Mouse (Mus musculus) cerebellum, adult 18-20 months (tissue): ENCODE data around the gene Gm17581.
"Not testable (repeated sequence)": the region's sequence is repeated elsewhere in the genome, so short reads cannot be mapped to it uniquely, and the experiment has no call there.

ENCODE experiments used
- DNase-seq, 2 experiments: peaks; one replicate each; pipeline ENCODE4 v3.0.0; 2021

The Gm17581 gene

DNA sequence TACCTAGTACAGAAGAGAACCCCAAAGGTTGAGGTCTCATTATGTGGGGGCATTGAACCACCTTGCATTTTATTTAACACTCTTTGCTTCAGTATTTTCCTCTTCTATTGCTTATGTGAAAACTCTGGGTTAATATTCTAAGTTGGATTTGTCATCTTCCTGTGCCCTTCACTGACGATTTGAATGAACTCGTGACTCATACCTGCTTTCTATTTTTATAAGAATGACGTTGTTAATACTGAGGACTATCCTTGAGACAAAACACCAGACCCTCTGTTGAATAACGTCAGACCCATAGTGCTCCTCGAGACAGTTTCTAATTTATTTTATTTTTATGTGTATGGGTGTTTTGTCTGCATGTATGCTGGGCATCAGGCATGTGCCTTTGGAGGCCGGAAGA, 1.3 kb upstream of the Gm17581 start:
- no peak for DNase-seq

DNA sequence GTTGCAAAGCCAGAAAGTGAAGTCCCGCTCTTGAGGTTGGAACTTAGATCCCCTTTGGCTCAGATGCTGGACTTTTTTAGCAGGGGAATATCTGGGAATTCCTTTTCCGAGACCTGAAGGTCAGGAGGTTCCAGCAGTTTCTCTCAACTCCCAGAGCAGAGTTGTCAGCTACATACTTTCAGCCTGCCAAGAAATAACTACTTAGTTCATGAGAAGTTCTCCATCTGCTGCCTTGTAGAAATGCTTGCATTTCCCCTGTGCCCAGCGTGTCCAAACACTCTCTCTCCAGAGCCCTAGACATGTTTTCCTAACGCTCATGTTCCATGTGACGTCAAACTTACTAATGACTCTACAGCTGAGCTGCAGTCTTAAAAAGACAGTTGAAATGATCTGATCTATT, 586 bp downstream of the Gm17581 start:
- no peak for DNase-seq

DNA sequence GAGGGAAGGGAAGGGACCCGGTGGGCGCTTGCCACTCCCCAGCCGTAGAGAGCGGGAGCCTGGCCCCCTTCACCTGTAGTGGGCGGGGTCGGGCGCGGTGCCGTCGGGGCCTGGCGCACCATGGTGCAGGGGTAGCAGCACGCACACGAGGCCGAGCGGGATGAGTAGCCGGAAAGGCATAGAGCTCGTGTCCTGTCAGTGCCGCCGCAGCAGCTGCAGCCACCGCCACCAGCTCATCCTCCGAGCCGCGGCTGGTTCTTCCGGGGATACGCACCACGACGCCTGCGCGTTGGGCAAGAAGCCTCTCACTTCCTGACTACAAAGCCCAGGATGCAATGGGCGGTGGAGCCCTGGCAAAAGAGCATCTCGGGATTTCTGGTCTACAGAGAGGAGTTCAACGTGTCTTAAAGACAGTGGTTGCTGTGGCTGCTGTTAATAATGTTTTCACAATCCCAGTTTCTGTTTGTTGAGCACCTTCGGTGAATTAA, 6.5 kb downstream of the Gm17581 start, which contains the start of gene Edem2:
Edem2 (minus strand) TSS at position 318 of the 488 bp plus-strand sequence.
- DNase-seq: peak; percentile 93 to 96

DNA sequence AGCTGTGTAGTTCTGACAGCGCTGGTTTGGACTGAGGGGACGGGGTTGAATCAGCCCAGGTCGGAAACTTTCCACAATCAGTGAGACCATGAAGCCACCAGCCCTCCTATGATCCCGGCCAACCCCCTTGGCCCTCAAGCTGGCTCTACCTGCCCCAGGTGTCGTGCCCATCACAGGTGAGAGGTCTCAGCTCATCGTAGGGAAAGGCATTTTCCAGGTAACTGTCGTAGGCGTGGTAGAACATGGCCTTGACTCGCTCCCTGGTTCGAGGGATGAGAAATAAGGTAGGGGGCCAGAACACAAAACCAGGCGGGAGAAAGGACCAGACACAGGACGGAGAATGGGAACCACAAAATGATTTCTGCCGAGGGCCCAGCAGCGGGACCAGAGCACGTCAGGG, 6.9 kb downstream of the Gm17581 start:
- DNase-seq: peak in 1 of 2 experiments; percentile 10

DNA sequence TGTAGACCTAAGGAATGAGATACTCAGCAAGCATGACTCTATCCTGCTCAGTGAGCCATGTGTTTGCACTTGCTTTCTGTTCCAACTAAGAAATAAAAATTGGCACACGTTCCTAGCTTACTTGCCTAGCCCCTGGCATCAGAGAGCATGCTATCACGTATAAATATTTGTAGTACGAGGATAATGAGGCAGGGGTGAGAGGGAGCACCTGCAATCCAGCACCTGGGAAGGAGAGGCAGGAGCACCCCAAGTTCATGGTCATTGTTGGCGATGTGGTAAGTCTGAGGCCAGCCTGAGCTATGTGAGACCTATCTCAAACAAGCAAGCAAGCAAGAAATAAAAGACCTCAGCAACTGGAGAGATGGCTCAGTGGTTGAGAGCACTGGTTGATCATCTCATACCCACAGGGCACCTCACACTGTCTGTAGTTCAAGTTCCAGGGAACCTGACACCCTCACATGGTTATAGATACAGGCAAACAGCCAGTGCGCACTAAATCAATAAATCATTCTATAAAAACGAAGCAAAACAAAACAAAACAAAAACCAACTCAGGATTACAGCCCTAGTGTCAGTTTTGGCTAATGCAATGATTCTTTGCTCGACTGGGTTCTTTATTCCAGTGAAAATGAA, 7.8 kb downstream of the Gm17581 start:
- DNase-seq: no peak

DNA sequence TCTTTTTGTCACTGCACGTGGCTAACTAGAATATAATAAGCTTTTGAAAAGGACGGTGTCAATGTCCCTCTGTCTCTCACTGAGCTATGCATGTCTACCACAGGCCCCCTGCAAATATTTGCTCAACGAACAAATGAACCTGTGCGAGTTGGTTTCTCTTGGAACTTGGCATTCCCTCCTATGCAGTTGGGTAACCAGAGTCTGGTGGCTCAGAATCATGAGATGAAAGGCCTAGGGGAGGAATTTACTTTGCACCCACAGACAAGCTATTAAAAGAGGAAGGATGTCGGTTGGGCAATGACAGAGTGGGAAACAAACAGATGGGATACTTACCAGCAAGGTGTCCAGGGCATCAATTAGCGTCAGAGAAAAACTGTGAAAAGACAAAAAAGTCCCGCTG, 9.4 kb downstream of the Gm17581 start:
- DNase-seq: no peak

DNA sequence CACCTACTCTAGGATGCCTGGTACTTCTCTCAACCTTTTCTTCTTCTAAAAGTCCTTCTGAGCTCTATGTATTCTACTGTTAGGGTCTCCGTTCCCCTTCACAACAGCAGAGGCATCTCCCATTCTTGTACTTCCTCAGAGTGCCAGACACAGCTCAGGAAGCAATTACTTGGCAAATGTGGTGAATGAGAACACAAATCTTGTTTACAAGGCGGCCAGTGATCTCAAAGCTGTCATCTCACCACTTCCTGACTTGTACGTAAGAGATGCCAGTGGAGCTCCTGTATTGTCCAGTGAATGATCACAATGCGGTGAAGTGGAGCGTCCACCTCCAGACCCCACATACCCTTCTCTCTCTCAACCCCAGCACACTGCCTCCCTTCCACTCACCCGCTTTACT, 11.1 kb downstream of the Gm17581 start:
- no peak for DNase-seq

DNA sequence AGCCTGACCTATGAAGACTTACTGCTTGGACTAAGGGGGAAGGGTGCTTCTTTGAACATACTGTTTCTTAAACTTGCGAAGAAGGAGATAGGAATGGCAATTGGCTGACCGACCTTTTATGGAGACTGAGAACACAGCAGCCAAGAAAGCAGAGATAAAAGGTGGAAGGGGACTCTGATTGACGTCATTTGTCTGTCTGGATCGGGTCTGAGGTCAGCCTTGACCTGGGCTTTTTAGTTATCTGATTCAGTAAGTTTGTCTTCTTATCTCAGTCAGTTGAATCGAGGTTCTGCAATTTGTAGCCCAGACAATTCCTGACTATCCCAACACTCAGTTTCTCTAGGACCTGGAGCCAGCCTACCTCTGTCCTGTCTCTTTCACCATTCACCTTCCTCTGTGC, 11.6 kb downstream of the Gm17581 start:
- DNase-seq: no peak

DNA sequence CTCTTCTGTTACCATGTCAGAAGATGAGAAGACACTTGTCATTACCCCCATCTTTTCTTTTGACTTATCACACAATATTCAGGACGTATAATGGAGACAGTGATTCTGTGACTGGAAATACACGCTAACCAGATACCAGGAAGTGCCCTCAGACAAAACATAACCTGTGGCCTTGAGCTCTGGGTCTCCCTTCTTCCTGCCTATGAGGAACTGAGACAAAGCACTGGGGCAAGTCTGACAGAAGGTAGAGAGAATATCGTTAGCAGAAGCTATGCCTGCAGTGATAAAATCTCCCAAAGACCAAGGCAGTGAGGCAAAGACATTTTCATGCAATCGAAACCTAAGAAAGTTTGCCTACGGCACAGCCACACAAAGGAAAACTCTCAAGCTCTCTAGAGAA, 15.1 kb downstream of the Gm17581 start:
- no peak for DNase-seq

DNA sequence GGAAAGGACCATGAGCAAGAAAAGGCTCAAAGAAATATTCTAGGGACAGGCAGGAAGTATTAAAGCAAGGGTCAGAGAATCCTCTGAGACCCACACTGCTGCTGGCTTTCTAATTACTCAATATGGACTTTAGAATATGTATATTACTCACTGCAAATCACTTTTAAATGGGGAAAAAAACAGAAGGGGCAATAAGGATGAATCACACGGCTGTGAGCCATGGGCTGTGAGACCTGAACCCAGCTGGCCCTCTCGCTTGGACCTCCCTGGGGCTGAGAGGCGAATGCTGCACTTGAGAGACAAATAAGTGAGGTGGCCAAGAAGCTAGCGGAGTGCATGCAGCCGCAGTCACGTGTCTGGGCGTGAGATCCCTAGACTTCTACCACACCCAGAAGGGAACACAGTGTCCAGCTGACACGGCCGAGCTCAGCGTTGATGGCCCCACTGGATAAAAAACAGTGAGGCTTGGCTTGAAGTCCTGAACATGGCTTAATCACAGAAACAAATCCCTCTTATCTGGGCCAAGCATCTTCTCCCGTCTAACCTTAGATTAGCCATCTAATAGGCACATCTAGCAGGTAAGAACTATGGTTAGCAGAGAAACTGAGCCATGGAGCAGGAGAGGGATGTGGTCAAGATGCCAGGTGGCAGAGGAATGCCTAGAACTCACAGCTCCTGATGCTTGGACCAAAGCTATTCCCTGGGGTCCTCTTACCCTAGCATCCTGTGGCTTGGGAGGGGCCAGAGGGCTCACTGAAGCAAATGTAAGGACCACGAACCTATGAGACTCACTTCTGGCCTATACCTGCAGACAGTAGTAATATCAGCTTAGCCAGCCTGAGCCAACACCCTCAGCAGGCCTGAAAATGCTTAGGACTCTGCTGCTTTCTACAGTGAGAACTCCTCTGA, 18.3 kb downstream of the Gm17581 start:
- DNase-seq: no peak

DNA sequence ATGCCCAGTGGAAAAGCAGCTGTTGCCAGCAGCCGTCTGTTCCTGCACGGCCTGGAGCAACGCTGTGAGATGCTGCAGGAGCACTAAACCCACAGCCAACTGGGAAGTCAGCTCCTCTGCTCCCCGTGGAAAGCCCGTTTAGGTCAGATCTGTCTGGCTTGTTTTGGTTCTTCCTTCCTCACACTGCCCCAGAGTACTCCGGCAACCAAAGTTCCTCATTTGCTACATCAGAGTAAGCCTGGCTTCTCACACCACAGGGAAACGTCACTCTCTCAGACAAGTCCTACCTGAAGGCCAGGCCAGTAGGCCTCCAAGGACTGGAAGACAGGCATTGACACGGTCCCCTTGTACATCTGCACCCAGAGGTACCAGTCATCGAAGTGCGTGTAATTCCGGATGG, 25.1 kb downstream of the Gm17581 start:
- no peak for DNase-seq

DNA sequence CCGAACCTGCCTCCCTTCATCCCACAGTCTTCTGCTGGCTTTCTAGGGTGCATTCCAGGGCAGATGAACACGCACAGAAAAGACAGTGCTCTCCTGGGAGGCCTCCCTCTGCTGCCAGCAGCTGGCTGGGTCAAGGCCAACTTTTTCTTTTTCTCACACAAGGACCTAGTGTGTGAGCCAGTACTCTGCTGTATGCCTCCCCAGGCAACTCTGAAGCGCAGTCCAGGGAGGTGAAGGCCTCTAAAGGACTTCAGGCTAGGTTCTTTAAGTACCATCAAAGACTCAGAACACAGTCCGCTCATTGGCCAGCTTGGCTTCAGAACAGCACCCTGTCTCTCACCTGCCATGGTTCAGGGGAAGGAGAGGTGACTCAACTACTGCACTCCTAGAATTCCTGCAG, 28.4 kb downstream of the Gm17581 start:
- DNase-seq: no peak

DNA sequence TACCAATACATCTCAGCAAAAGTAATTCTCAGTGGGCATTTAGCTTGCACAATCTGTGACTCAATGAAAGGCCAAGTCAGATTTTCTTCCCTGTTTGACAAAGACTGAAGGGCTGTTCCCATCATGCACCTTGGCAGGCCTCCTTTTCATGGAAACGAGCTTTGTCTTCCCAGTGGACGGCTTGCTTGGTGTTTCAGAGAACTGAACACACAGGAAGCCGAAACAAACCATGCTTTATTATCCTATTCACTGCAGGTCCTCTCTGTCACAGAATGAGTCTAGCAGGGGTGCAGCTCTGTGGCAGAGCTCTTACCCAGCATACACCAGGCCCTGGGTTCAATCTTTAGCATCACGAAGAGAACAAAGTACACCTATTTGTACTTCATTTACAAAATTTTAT, 32.0 kb downstream of the Gm17581 start:
- no peak for DNase-seq

DNA sequence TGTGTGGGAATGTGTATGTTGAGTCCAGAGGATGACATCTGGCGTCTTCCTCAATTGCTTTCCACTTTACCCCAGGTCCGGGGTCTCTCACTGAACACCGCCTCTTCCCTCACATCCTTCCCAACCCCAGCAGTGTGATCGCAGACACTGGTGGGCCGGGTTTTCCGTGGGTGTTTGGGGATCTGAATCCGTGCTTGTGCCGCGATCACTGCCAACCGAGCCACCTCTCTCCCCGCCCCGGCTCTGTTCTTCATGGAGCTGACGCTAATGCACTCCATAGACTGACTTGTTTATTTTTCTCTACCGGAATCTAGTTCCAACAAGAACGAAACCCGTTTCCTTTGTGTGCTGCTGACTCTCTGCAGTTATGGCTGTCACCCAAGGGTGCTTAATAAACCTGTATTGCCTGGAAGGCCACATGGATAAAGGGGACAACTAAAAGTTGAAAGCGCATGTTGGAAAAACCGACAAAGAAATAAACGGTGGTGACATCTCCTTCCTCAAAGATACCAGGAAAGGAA, 34.2 kb downstream of the Gm17581 start:
- no peak for DNase-seq

DNA sequence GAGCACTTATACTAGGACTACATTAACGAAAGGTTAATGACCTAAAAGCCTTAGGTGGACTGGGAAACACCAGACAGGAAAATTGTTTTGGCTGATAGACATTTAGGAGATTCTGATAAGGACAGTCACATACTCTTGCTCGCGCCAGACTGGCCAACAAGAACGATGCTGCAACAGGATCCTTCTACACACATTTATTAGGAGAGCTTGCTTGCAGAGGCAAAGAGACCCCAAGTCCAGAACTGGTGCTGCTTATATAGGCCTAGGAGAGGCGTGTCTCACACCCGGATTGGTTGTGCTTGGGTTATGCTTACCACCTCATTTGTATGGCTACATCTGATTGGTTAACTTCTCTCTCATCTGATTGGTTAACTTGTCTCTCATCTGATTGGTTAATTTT, 37.2 kb downstream of the Gm17581 start:
- DNase-seq: not testable (repeated sequence)

DNA sequence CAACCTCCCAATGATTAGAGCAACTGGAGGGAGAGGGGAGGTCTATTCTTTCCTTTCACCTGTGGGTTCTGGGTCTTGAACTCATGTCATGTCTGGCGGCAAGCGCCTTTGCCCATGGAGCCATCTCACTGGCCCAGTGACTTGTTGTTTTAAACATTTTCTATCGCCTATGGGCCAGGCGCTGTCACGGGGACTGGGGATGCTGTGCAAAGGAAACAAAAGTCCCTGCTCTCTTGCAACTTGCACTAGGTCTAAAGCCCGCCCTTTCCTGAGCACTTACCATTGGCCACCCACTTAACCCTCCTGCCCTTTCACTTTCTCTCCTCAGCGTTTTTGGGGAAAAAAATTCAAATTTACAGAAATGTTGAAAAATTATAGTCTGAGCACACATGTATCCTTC, 38.8 kb downstream of the Gm17581 start:
- DNase-seq: no peak

DNA sequence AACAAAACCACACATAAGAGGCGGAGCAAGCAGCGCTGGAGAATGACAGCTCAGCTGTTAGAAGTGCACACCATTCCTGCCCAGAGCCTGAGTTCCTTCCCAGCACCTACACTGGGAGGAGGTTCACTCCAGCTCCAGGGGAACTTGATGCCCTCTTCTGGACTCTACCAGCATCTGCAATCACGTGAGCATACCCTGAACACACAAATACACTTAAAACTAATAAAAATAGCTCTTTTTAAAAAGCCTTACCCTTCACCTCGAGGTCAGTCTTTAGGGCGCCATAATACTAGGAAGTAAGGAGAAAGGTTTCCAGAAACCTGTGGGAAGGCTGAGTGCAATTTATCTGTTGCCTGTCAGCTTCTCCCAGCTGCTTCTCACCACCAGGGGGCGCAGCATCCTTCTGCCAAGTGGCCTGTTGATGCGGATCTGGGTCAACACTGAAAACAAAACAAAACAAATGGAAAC, 39.5 kb downstream of the Gm17581 start:
- DNase-seq: peak; percentile 92 to 95

DNA sequence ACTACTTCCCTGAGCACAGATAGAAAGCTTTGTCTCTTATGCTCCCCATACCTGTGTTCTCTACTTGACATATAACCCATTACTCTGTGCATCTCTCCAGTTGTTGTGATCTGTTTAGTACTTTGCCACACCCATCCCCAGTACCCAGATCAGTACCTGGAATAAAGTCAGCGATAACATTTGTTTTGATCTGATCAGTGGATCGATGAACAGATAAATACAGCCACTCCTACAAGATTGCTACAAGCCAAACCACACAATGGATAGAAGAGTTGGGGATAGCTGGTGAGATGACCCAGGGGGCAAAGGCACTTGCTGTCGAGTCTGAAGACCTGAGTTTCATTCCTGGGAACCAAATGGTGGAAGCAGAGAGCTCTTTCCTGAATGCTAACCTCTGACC, 40.4 kb downstream of the Gm17581 start:
- DNase-seq: no peak

DNA sequence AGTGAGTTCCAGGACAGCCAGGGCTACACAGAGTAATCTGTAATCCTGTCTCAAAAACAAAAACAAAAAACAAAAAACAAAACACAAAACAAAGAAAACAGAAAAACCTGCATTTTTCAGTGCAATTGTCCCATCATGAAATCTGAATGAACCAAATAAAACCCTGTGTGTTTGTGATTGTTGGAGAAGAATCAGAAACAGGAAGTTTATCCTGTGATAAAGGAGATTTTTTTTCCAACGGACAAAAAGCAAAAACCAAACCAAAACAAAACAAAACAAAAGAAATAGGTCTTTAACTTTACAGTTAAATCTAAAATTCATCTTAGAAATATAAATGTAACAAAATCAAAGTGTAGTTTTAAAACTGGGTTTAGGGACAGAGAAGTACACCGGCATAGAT, 41.1 kb downstream of the Gm17581 start:
- DNase-seq: no peak

DNA sequence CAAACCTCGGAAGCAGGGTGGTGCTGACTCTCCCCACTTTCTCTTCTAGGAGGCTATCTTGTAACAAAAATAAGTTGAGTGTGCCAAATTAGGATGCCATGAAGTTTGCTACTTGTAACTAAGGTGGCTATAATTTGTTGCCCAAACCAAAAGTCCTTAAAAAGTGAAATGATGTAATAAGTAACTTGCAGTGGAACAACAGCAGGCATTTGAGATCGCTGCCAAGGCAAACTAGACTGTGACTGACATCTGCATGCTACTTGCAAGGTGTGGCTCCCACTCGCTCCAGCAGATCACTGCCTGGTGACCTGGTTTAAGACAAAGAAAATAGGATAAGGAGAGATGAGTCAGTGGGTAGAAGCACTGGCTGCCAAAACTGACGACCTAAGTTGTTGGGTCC, 42.5 kb downstream of the Gm17581 start:
- DNase-seq: no peak

DNA sequence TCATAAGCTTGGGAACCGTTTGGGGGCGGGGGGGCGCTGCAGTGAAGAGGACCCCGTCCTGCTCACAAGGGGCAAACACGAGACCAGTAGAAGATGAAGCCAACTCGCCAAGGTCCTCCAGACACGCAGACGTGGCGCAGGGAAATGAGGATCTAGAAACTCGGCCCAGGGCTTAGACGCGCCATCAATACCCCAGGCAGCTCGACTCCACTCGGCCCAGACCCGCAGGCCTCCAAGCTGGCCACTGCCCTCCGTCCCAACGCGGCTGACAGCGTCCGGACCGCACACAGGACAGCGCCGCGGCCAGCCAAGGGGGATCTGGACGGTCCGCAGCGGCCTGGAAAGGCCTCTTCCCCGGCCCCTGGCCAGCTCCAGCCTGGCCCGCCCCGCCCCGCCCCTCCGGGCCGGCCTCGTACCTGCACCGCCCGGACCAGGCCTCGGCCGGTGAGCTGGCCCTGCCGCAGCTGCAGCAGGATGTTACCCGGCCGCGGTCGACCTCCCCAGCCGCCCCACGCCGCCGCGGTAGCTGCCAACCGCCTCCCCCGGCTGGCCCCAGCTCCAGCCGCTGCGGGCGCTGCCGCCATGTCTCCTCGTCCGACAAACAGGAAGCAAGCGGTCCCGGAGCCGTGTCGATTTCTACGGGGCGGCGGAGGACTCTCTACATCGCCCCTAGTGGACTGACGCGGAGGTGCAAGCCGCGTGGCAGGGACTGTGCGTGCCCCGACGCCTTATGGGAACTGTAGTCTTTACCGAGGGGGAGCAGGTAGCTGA, 43.8 kb downstream of the Gm17581 start, which contains the start of gene Trpc4ap:
Trpc4ap (minus strand) TSS at position 662 of the 771 bp plus-strand sequence.
- peak; percentile 95 to 98 for DNase-seq

DNA sequence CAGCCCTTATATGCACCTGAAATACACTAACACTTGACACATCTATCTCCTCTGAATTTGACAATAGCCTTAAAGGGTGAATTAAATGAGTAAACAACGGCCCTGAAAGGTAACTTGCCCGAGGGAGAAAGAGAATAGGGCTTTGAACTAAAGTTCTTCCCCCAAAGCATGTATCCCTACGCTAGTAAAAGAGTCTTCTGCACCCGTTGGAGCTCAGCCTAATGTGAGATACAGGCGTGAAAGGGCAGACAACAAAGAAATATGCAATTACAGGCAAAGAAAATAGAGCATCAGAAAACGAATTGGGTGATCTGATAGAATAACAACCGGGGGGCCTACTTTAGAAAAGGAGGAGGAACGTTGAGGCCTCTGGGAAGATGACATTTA, 44.3 kb downstream of the Gm17581 start:
- DNase-seq: no peak

DNA sequence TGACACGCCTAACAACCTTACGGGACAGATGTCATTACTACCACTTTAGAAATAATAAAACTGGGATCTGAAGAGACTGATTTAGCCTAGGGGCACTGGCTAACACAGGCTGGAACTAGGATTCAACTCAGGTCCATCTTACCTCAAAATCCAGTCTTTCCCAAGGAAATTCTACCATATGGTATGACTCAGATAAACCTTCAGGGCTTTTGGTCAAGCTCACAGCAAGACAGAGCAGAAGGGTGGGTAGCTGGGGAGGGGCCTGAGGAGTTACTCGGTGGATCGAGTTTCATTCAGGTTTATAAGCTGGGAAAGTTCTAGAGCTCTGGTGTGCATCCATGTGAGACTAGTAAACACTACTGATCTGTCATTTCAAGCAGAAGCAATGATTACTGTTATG, 46.5 kb downstream of the Gm17581 start:
- DNase-seq: no peak
